Mouse (Mus musculus): ENCODE measurements around the gene Elmod3.

Gene Elmod3

GRCm38 (mm10) chr6:72610261-72610660, 12.0 kb upstream of the Elmod3 start:
- DNase-seq (ENCODE audit: low spot score), result no peak

GRCm38 (mm10) chr6:72608662-72609184, 10.5 kb upstream of the Elmod3 start:
- DNase-seq (ENCODE audit: low spot score), result no peak

- no peak for DNase-seq (ENCODE audit: low spot score)
These were observed 9.5 kb upstream of the Elmod3 start for GRCm38 (mm10) chr6:72607676-72608075.

- no peak for DNase-seq (ENCODE audit: low spot score)
These were observed 8.8 kb upstream of the Elmod3 start for GRCm38 (mm10) chr6:72607060-72607459.

- no peak for DNase-seq (ENCODE audit: low spot score)
These were observed 5.9 kb upstream of the Elmod3 start for GRCm38 (mm10) chr6:72604066-72604465.

- peak; percentile 87 for DNase-seq (ENCODE audit: low spot score)
These were observed 3.5 kb upstream of the Elmod3 start for GRCm38 (mm10) chr6:72601732-72602131.

- no peak for DNase-seq (ENCODE audit: low spot score)
These were observed 2.6 kb upstream of the Elmod3 start for GRCm38 (mm10) chr6:72600771-72601170.

GRCm38 (mm10) chr6:72600216-72600615, 2.0 kb upstream of the Elmod3 start:
- DNase-seq (ENCODE audit: low spot score), result no peak

GRCm38 (mm10) chr6:72598791-72599557, 761 bp upstream of the Elmod3 start:
- no peak for DNase-seq (ENCODE audit: low spot score)

GRCm38 (mm10) chr6:72597083-72597874, 934 bp downstream of the Elmod3 start:
- DNase-seq (ENCODE audit: low spot score), result no peak

GRCm38 (mm10) chr6:72593914-72594313, 4.3 kb downstream of the Elmod3 start:
- DNase-seq (ENCODE audit: low spot score), result no peak

- DNase-seq (ENCODE audit: low spot score), result no peak
These were observed 5.0 kb downstream of the Elmod3 start for GRCm38 (mm10) chr6:72593011-72593803.

GRCm38 (mm10) chr6:72590111-72590510, 8.1 kb downstream of the Elmod3 start:
- DNase-seq (ENCODE audit: low spot score), result no peak

- no peak for DNase-seq (ENCODE audit: low spot score)
These were observed 9.9 kb downstream of the Elmod3 start for GRCm38 (mm10) chr6:72588307-72588706.

- DNase-seq (ENCODE audit: low spot score), result no peak
These were observed 11.5 kb downstream of the Elmod3 start for GRCm38 (mm10) chr6:72586701-72587100.

- no peak for DNase-seq (ENCODE audit: low spot score)
These were observed 14.1 kb downstream of the Elmod3 start for GRCm38 (mm10) chr6:72584154-72584553.

- no peak for DNase-seq (ENCODE audit: low spot score)
These were observed 14.9 kb downstream of the Elmod3 start for GRCm38 (mm10) chr6:72583211-72583839.

- no peak for DNase-seq (ENCODE audit: low spot score)
These were observed 16.4 kb downstream of the Elmod3 start for GRCm38 (mm10) chr6:72581625-72582382.

GRCm38 (mm10) chr6:72576041-72576440, 22.2 kb downstream of the Elmod3 start:
- DNase-seq (ENCODE audit: low spot score), result no peak

GRCm38 (mm10) chr6:72571826-72572225, 26.4 kb downstream of the Elmod3 start:
- no peak for DNase-seq (ENCODE audit: low spot score)

All from embryo, embryonic 10 days (tissue).